8 mouse cellular contexts compared by ENCODE assay signal in genomic region chr5:130257303-130257702, GRCm38 (mm10). TPM values are rescaled to one million over a fixed set of nuclear protein-coding genes. Genes with fewer than 3 reads are reported as not detected.
DNase-seq lines count a peak whose midpoint lies in the region; ATAC-seq and TF ChIP-seq lines count a peak whose summit lies in the region.

No protein-coding gene starts in this region.

- H3K9ac ChIP-seq in limb, embryonic 12.5 days (replicated peaks) = peak overlapping the region; percentile 70
- H3K9ac ChIP-seq in stomach, embryonic 16.5 days (ENCODE audit: low read length) = peak overlapping the region; percentile 87

- H3K36me3 ChIP-seq in spleen, adult 2 months (ENCODE audit: control insufficient read depth, insufficient read depth, low read length) = peaks cover 10% of the 10 kb centered on the region
- H3K36me3 ChIP-seq in limb, embryonic 12.5 days = peaks cover 30% of the 10 kb centered on the region
- H3K36me3 ChIP-seq in stomach, embryonic 16.5 days (ENCODE audit: control insufficient read depth, insufficient read depth, low read length) = 0 out of 2 replicates have a peak, but pooled peaks cover under 1% of the 10 kb centered on the region

- peak; percentile 53 for DNase-seq in cerebellum, adult 9-10 months
- DNase-seq in cerebellum, postnatal 4 days (ENCODE audit: low spot score in 2 of 2) = no peak
- DNase-seq in spleen, adult 2 months (ENCODE audit: low read depth in 1 of 2, low spot score in 2 of 2) = no peak
- no peak for DNase-seq in spleen, adult 18-20 months
- DNase-seq in ovary, postnatal 36 days (ENCODE audit: low spot score) = no peak
- DNase-seq in kidney, postnatal 14 days = no peak

- H3K27me3 ChIP-seq in spleen, adult 2 months (ENCODE audit: control insufficient read depth, insufficient read depth, low read length) = no peaks in the 10 kb centered on the region
- no peaks in the 10 kb centered on the region for H3K27me3 ChIP-seq in limb, embryonic 12.5 days
- H3K27me3 ChIP-seq in stomach, embryonic 16.5 days (ENCODE audit: control insufficient read depth, insufficient read depth, low read length) = no peaks in the 10 kb centered on the region

- no peak for ATAC-seq in limb, embryonic 12.5 days (ENCODE audit: insufficient number of reproducible peaks, insufficient read depth, low FRiP score, low TSS enrichment, low read depth)
- ATAC-seq in stomach, embryonic 16.5 days (ENCODE audit: insufficient read depth, low FRiP score) = no peak

- peak overlapping the region; percentile 86; the same call in 1 of the 2 replicates for H3K4me3 ChIP-seq in spleen, adult 2 months (ENCODE audit: extremely low read depth, insufficient read depth, insufficient read length)
- peak overlapping the region; percentile 68 for H3K4me3 ChIP-seq in limb, embryonic 12.5 days (replicated peaks)
- peak overlapping the region; percentile 60 for H3K4me3 ChIP-seq in stomach, embryonic 16.5 days (replicated peaks; ENCODE audit: low read length)

- TF ChIP-seq POLR2A in spleen, adult 2 months (IDR thresholded peaks at IDR 0.05; ENCODE audit: low read depth, low read length) = no peak

- H3K9me3 ChIP-seq in limb, embryonic 12.5 days = no peaks in the 10 kb centered on the region
- H3K9me3 ChIP-seq in stomach, embryonic 16.5 days (replicated peaks; ENCODE audit: control insufficient read depth, low read length) = no peaks in the 10 kb centered on the region

- peaks cover 2% of the 10 kb centered on the region; the same call in 1 of the 2 replicates for H3K4me1 ChIP-seq in spleen, adult 2 months (ENCODE audit: control insufficient read depth, insufficient read depth, insufficient read length)
- peaks cover 13% of the 10 kb centered on the region for H3K4me1 ChIP-seq in limb, embryonic 12.5 days (replicated peaks)
- H3K4me1 ChIP-seq in stomach, embryonic 16.5 days (ENCODE audit: control insufficient read depth, insufficient read depth, low read length) = peaks cover 16% of the 10 kb centered on the region

- no peak for TF ChIP-seq CTCF in spleen, adult 2 months (IDR thresholded peaks at IDR 0.05; ENCODE audit: extremely low read depth, insufficient read depth, insufficient read length, insufficient replicate concordance)

- H3K27ac ChIP-seq in spleen, adult 2 months (ENCODE audit: insufficient read depth, low read length) = no peak overlapping the region
- H3K27ac ChIP-seq in limb, embryonic 12.5 days = peak overlapping the region; percentile 79; the same call in 1 of the 2 replicates
- H3K27ac ChIP-seq in stomach, embryonic 16.5 days (ENCODE audit: low read length) = peak overlapping the region; percentile 88

- peak overlapping the region; percentile 68 for H3K4me2 ChIP-seq in limb, embryonic 12.5 days
- H3K4me2 ChIP-seq in stomach, embryonic 16.5 days (ENCODE audit: low read depth, low read length) = peak overlapping the region; percentile 82

- WGBS in spleen, adult 2 months = 4% methylated on average over 8 of the region's 8 CpGs
- WGBS in limb, embryonic 12.5 days = 12% methylated on average over 8 of the region's 8 CpGs
- 11% methylated on average over 8 of the region's 8 CpGs for WGBS in stomach, embryonic 16.5 days

RNA-seq across cellular contexts. Expression of gene Tyw1, which starts 1.9 kb away (rescaled TPM):
- polyA plus RNA-seq in spleen, adult 2 months (2012; rRNA removed) = 7.9 and 9.0 TPM in 2 replicates
- 28.4 and 31.5 TPM in 2 replicates for polyA plus RNA-seq in limb, embryonic 12.5 days (2016; fragmentation: Nextera tagmentation; extraction: Ambion mirVana)
- polyA plus RNA-seq in stomach, embryonic 16.5 days (2015; fragmentation: Nextera tagmentation; extraction: Ambion mirVana) = 21.6 and 25.2 TPM in 2 replicates

RNA-seq across cellular contexts. Expression of gene Sbds, which starts 2.0 kb away (rescaled TPM):
- polyA plus RNA-seq in spleen, adult 2 months (2012; rRNA removed) = 16.9 and 18.7 TPM in 2 replicates
- polyA plus RNA-seq in limb, embryonic 12.5 days (2016; fragmentation: Nextera tagmentation; extraction: Ambion mirVana) = 63.4 and 64.8 TPM in 2 replicates
- polyA plus RNA-seq in stomach, embryonic 16.5 days (2015; fragmentation: Nextera tagmentation; extraction: Ambion mirVana) = 69.6 and 70.3 TPM in 2 replicates

RNA-seq across cellular contexts. Expression of gene Tmem248, which starts 40.4 kb away (rescaled TPM):
- polyA plus RNA-seq in spleen, adult 2 months (2012; rRNA removed) = 18.6 and 26.9 TPM in 2 replicates
- 36.4 and 37.2 TPM in 2 replicates for polyA plus RNA-seq in limb, embryonic 12.5 days (2016; fragmentation: Nextera tagmentation; extraction: Ambion mirVana)
- polyA plus RNA-seq in stomach, embryonic 16.5 days (2015; fragmentation: Nextera tagmentation; extraction: Ambion mirVana) = 31.8 and 36.6 TPM in 2 replicates
